Mouse (Mus musculus) left cerebral cortex, postnatal 10 days (tissue): ENCODE measurements at regions not wholly inside any gene's neighbourhood (a gene's known extent, or its start where the extent isn't known, plus 50 kb on each side); places are given as distances from the start of the nearest gene placed in this dataset.

ENCODE experiments used
- DNase-seq, 2 experiments: peaks; one replicate each; pipeline ENCODE4 v3.0.0; 2021 to 2022; ENCODE audit warnings: low spot score in 2 of 2, mixed read lengths in 1 of 2; ENCODE audit errors: extremely low spot score in 1 of 2
- intact Hi-C: fragments of 180-260 bp; cut with DNase I; formaldehyde crosslinking; loops from one replicate; pipeline ENCODE4 v1.15.1; 2025

- no peak for DNase-seq
Measured at GRCm38 (mm10) chr15:51502058-51502741, 2382.5 kb upstream of the Gm7489 start.

GRCm38 (mm10) chr15:51502742-51503270 lies 2381.9 kb upstream of the Gm7489 start:
- no peak for DNase-seq
- intact Hi-C loops, result no loop called here

More at GRCm38 (mm10) chr15:51502058-51502741, 2382.5 kb upstream of the Gm7489 start:
- intact Hi-C loops, result no loop called here

GRCm38 (mm10) chr15:51503341-51503740 lies 2381.4 kb upstream of the Gm7489 start:
- intact Hi-C loops, result no loop called here
- DNase-seq, result no peak

GRCm38 (mm10) chr15:51504016-51504760 lies 2380.5 kb upstream of the Gm7489 start:
- intact Hi-C loops, result no loop called here

GRCm38 (mm10) chr15:51504789-51505188 lies 2379.9 kb upstream of the Gm7489 start:
- no peak for DNase-seq
- intact Hi-C loops, result no loop called here

More at GRCm38 (mm10) chr15:51504016-51504760, 2380.5 kb upstream of the Gm7489 start:
- no peak for DNase-seq

- no peak for DNase-seq
- intact Hi-C loops, result no loop called here
Measured at GRCm38 (mm10) chr15:51507126-51507525, 2377.6 kb upstream of the Gm7489 start.

- no peak for DNase-seq
- intact Hi-C loops, result no loop called here
Measured at GRCm38 (mm10) chr15:51511319-51511718, 2373.4 kb upstream of the Gm7489 start.

- no peak for DNase-seq
- intact Hi-C loops, result no loop called here
Measured at GRCm38 (mm10) chr15:51536317-51536716, 2348.4 kb upstream of the Gm7489 start.

GRCm38 (mm10) chr15:51551216-51551775 lies 2333.4 kb upstream of the Gm7489 start:
- intact Hi-C loops, result no loop called here
- no peak for DNase-seq

- DNase-seq, result no peak
- intact Hi-C loops, result no loop called here
Measured at GRCm38 (mm10) chr15:51558215-51558614, 2326.5 kb upstream of the Gm7489 start.

- intact Hi-C loops, result no loop called here
- no peak for DNase-seq
Measured at GRCm38 (mm10) chr15:51565543-51565942, 2319.2 kb upstream of the Gm7489 start.

- no peak for DNase-seq
- intact Hi-C loops, result no loop called here
Measured at GRCm38 (mm10) chr15:51570631-51571030, 2314.1 kb upstream of the Gm7489 start.

GRCm38 (mm10) chr15:51574538-51575105 lies 2310.1 kb upstream of the Gm7489 start:
- no peak for DNase-seq
- intact Hi-C loops, result no loop called here

- intact Hi-C loops, result no loop called here
- no peak for DNase-seq
Measured at GRCm38 (mm10) chr15:51583636-51584035, 2301.1 kb upstream of the Gm7489 start.

- intact Hi-C loops, result no loop called here
Measured at GRCm38 (mm10) chr15:51586146-51586545, 2298.6 kb upstream of the Gm7489 start.

GRCm38 (mm10) chr15:51591406-51592068 lies 2293.2 kb upstream of the Gm7489 start:
- intact Hi-C loops, result loop anchor here (10.0 kb wide), 2 partner anchors 243 to 707 kb away; no protein-coding TSS in a partner anchor
- peak in 1 of 2 experiments; percentile 45 for DNase-seq

More at GRCm38 (mm10) chr15:51586146-51586545, 2298.6 kb upstream of the Gm7489 start:
- DNase-seq, result no peak

- intact Hi-C loops, result loop anchor here (10.0 kb wide), 2 partner anchors 243 to 707 kb away; no protein-coding TSS in a partner anchor
- peak in 1 of 2 experiments; percentile 30 for DNase-seq
Measured at GRCm38 (mm10) chr15:51592069-51592435, 2292.7 kb upstream of the Gm7489 start.
